Mouse (Mus musculus) mature B cell (primary cell): ENCODE data around the gene Ube2q1.

ENCODE experiments used
- in situ Hi-C: fragments of 300-500 bp; cut with MboI; formaldehyde crosslinking; loops from 2 replicates; pipeline ENCODE4 v1.14.3; 2019

The Ube2q1 gene

DNA sequence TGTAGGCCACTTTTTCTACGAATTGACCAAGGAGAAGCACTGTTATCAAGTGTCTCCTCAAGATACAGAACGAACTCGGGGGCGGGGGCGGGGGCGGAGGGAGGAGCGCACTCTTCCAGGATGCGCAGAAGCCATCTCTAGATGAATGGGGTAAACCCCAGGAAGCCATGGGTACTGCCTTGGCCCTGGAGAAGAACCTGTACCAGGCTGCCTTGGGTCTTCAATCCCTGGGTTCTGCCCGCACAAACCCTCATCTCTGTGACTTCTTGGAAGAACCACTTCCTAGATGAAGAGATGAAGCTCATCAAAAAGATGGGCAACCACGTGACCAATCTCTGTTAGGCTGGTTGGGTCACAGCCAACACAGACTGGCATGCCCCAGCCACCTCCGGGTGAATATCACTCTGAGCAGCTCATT is 47.7 kb downstream of the Ube2q1 start:
- in situ Hi-C loops: no loop called here

DNA sequence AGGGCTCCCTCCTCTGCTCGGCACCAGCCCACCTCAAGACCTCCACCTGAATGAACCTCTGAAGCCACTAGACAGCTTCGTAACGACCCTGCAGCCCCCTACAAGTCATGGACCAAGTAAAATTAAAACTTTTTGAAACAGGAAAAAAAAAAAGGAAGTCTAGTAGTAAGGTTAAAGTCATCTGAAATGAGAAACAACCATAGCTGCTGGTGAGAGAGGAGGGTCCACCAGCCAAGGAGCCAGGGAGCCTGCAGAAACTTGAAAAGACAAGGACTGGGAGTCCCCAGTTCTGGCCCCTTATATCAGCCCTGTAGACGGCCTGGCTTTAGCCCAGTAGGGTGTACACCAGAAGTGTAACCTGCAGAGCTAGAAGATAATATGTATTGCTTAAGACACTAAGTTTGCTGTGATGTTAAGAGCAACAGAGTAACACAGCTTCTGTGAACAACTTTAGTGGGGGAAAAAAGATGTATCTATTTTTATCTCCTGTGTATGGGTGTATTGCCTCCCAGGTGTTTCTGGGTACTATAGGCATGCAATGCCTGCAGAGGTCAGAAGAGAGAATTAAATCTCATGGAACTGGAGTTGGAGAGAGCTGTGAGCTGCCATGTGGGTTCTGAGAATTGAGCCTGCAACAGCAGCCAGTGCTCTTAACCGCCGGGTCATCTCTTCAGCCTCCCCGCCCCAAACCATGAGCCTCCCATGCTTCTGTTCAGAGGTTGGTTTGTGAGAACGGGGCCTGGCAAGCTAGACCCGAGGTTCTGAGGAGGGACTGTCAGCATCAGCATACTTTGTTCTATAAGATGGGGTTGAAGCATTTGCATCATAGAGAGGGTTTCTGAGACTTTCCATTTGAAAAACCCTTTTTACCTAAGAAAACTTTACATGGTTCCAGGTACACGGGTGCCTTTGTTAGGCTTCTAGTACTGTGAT is 48.4 kb downstream of the Ube2q1 start:
- in situ Hi-C loops: no loop called here

GRCm38 (mm10) chr3:89823594-89823993 is 50.2 kb downstream of the Ube2q1 start:
- in situ Hi-C loops: no loop called here

GRCm38 (mm10) chr3:89826295-89826694 is 52.9 kb downstream of the Ube2q1 start:
- in situ Hi-C loops: no loop called here

DNA sequence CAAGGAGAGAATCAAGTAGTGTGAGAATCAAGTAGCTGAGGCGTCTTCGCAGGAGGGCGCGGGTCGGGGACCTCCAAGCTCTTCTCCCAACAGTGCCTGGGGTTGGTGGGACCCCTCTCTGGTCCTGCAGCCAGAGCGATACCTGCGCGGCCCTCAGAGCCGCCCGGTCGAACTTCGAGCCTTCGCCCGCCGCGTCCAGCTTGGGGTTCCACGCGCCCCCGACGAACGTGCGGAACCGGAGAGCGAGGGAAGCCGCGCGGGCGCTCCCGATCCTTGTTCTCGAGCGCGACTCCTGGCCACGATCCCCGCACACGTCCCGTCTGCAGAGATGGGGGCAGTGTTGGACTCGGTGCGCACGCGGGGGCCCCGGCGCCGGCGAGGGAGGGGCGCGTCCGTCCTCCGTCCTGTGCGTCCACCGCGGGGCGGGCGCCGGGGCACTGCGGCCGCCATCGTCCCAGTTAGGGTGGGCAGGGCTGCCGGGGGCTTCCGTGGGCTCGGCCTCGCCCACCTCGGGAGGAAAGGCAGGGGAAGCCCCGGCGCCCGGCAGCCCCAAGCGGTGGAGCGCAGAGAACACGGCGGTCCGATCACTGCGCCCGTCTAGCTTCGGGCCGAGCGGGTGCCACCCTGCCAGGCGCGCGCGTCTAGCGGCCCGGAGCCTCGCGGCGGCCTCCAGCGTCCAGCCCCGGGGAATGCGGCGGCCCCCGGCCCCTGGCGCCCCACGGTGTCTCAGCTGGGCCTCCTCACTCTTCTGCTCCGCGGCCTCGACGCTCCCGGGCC is 57.6 kb downstream of the Ube2q1 start, which contains the start of gene She:
TSS of gene She (plus strand) at position 556 of the 777 bp plus-strand sequence.
- in situ Hi-C loops: no loop called here
